Mouse (Mus musculus) neural tube, embryonic 13.5 days (tissue): ENCODE data around the gene Gm9736. TPM values are rescaled to one million over a fixed set of nuclear protein-coding genes. Genes with fewer than 3 reads are reported as not detected.
A peak's percentile ranks its signal among the peaks of the same experiment; 100 is the strongest.
"Not testable (repeated sequence)": the region's sequence is repeated elsewhere in the genome, so short reads cannot be mapped to it uniquely, and the experiment has no call there.

Experiments used
- ATAC-seq: fragments of 200-750 bp; cut with Nextera tagmentation; 2 replicates; pipeline ENCODE4 v1.8.0; 2017; ENCODE audit warnings: low read depth, mild to moderate bottlenecking, moderate TSS enrichment, moderate library complexity
- H3K27ac ChIP-seq: fragments of 300-500 bp; sonication (generic); replicated peaks from 2 replicates; pipeline ENCODE4 v1.5.1; 2015; ENCODE audit warnings: moderate library complexity, mild to moderate bottlenecking, inconsistent platforms
- H3K27me3 ChIP-seq: fragments of 300-500 bp; sonication (generic); 2 replicates; pipeline ENCODE4 v1.6.1; 2015; ENCODE audit warnings: mild to moderate bottlenecking, inconsistent platforms
- H3K36me3 ChIP-seq: fragments of 300-500 bp; sonication (generic); 2 replicates; pipeline ENCODE4 v1.6.1; 2015; ENCODE audit warnings: mild to moderate bottlenecking, inconsistent platforms
- H3K4me1 ChIP-seq: fragments of 300-500 bp; sonication (generic); replicated peaks from 2 replicates; pipeline ENCODE4 v1.6.1; 2015; ENCODE audit warnings: inconsistent platforms
- H3K4me2 ChIP-seq: fragments of 300-500 bp; sonication (generic); 2 replicates; pipeline ENCODE4 v1.6.1; 2015; ENCODE audit warnings: inconsistent platforms, mild to moderate bottlenecking, moderate library complexity
- H3K4me3 ChIP-seq: fragments of 300-500 bp; sonication (generic); 2 replicates; pipeline ENCODE4 v1.5.1; 2015; ENCODE audit warnings: mild to moderate bottlenecking, inconsistent platforms
- H3K9ac ChIP-seq: fragments of 300-500 bp; sonication (generic); 2 replicates; pipeline ENCODE4 v1.6.1; 2015; ENCODE audit warnings: moderate library complexity, mild to moderate bottlenecking, inconsistent platforms
- H3K9me3 ChIP-seq: fragments of 300-500 bp; sonication (generic); 2 replicates; pipeline ENCODE4 v1.6.1; 2016; ENCODE audit warnings: inconsistent platforms
- WGBS: fragments of 180-500 bp; shearing (Covaris S2); methylation state at CpG from one replicate; pipeline ENCODE4 v1.1.7; 2015; 5-methylcytosine and 5-hydroxymethylcytosine counted together
- polyA plus RNA-seq: library from polyadenylated mRNA; unstranded; fragments of >200 nt; fragmentation: Nextera tagmentation; extraction: Ambion mirVana; gene quantifications from 2 replicates; pipeline ENCODE4 v1.2.1, GENCODE M21; 2015

The Gm9736 gene
- not detected in 2 replicates for polyA plus RNA-seq

DNA sequence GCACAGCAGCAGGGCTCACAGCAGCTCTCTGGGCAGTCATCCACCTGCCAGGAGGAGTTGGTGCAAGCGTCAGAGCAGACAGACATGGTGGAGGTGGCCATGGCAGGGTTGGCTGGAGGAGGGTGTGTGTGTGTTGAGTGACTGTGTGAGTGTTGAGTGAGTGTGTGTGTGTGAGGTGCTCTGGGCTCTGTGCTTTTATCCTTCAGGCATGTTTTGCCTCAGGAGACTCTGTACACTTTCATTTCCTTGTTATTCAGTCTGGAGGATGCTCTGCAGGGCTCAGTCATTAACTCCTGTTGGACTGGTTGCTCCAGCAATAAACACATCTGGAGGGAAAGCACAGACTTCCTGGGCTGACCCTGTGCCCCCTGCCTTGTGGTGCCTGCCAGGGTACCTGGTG is at the start of gene Gm9736:
Gene Gm9736 (minus strand): TSS at position 101 of the 400 bp plus-strand sequence.
- not testable (repeated sequence) for H3K36me3 ChIP-seq, H3K9ac ChIP-seq, H3K4me3 ChIP-seq, H3K9me3 ChIP-seq, H3K4me2 ChIP-seq, ATAC-seq, H3K4me1 ChIP-seq, H3K27me3 ChIP-seq, H3K27ac ChIP-seq
- 67% methylated on average over 1 of the region's 1 CpGs for WGBS

GRCm38 (mm10) chr10:77798921-77799508 is 47.9 kb upstream of the Gm9736 start, which contains the start of gene Gm19668:
TSS of gene Gm19668 (minus strand) at chr10:77799133.
- Histone ChIP-seq H3K4me2 (no peak within 1 kb of the TSS), H3K9ac (no peak within 1 kb of the TSS), H3K27me3 (no peaks in the 10 kb centered on the region), H3K4me3 (no peak within 1 kb of the TSS), H3K36me3 (no peaks in the 10 kb centered on the region), H3K9me3 (no peaks in the 10 kb centered on the region), H3K4me1 (peaks cover 8% of the 10 kb centered on the region; the same call in 1 of the 2 replicates), H3K27ac (peak within 1 kb of the TSS; percentile 49; the same call in 1 of the 2 replicates)
- 28% methylated on average over 8 of the region's 8 CpGs for WGBS
- ATAC-seq: no peak

DNA sequence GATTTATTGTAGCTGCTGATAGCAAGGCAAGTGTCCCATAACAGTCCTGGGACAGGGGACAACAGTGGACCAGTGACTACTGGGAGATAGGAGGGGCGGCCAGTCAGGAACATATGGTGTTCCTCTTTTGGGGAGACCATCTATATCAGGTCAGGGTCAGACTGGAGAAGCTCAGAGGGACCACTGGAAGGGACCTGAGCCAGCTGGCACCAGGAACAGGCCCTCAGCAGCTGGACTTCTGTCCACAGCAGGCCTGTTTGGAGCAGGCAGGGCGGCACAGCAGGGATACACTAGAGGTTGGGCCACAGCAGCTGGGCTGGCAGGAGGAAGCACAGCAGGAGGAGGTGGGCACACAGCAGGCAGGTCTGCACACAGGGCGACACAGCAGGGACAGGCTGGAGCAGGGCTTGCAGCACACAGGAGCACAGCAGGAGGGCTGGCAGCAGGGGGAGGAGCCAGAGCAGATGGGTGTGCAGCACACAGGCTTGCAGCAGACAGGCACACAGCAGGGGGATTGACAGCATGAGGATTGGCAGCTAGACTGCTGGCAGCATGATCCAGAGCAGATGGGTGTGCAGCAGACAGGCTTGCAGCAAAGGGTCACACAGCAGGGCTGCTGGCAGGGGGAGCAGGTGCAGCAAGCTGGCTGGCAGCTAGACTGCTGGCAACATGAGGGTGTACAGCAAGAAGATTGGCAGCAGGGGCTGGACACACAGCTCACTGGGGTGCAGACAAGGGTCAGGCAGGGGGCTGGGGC is 47.2 kb upstream of the Gm9736 start:
- 35% methylated on average over 3 of the region's 3 CpGs for WGBS
- peak overlapping the region; percentile 49; the same call in 1 of the 2 replicates for H3K27ac ChIP-seq

GRCm38 (mm10) chr10:77797677-77798076 is 46.5 kb upstream of the Gm9736 start:
- WGBS: 16% methylated on average over 3 of the region's 3 CpGs
- no peak overlapping the region for H3K4me3 ChIP-seq

More for the DNA sequence above, 47.2 kb upstream of the Gm9736 start:
- H3K9me3 ChIP-seq, H3K9ac ChIP-seq, H3K4me1 ChIP-seq, H3K36me3 ChIP-seq, H3K4me2 ChIP-seq, H3K4me3 ChIP-seq, H3K27me3 ChIP-seq: not testable (repeated sequence)
- 0 out of 2 replicates have a peak, but pooled peaks have one; percentile 27 for ATAC-seq

GRCm38 (mm10) chr10:77794976-77795375 is 43.8 kb upstream of the Gm9736 start, which contains the start of gene Gm9639:
TSS of gene Gm9639 (minus strand) at chr10:77795076.
- no peak within 1 kb of the TSS for H3K4me2 ChIP-seq
- H3K9ac ChIP-seq: no peak within 1 kb of the TSS
- ATAC-seq: no peak
- H3K36me3 ChIP-seq: no peaks in the 10 kb centered on the region
- H3K4me1 ChIP-seq: peaks cover 8% of the 10 kb centered on the region; the same call in 1 of the 2 replicates
- no peak within 1 kb of the TSS for H3K4me3 ChIP-seq
- WGBS: 60% methylated on average over 2 of the region's 2 CpGs
- H3K27ac ChIP-seq: no peak within 1 kb of the TSS
- no peaks in the 10 kb centered on the region for H3K27me3 ChIP-seq
- no peaks in the 10 kb centered on the region for H3K9me3 ChIP-seq

More at GRCm38 (mm10) chr10:77797677-77798076, 46.5 kb upstream of the Gm9736 start:
- ATAC-seq: no peak
- no peaks in the 10 kb centered on the region for H3K9me3 ChIP-seq
- H3K4me1 ChIP-seq: peaks cover 8% of the 10 kb centered on the region; the same call in 1 of the 2 replicates
- no peaks in the 10 kb centered on the region for H3K36me3 ChIP-seq
- H3K9ac ChIP-seq: no peak overlapping the region; the same call in 1 of the 2 replicates
- peak overlapping the region; percentile 49; the same call in 1 of the 2 replicates for H3K27ac ChIP-seq
- no peaks in the 10 kb centered on the region for H3K27me3 ChIP-seq
- H3K4me2 ChIP-seq: no peak overlapping the region

- Histone ChIP-seq H3K27me3 (no peaks in the 10 kb centered on the region), H3K9ac (no peak overlapping the region), H3K27ac (no peak overlapping the region), H3K4me1 (no peaks in the 10 kb centered on the region), H3K4me2 (no peak overlapping the region), H3K9me3 (no peaks in the 10 kb centered on the region), H3K4me3 (no peak overlapping the region), H3K36me3 (no peaks in the 10 kb centered on the region)
- WGBS: 84% methylated on average over 2 of the region's 2 CpGs
- no peak for ATAC-seq
These were observed 37.5 kb upstream of the Gm9736 start for GRCm38 (mm10) chr10:77788621-77789020.

- not testable (repeated sequence) for ATAC-seq, H3K4me3 ChIP-seq, H3K9me3 ChIP-seq, H3K27me3 ChIP-seq, H3K27ac ChIP-seq, H3K4me1 ChIP-seq, H3K9ac ChIP-seq, H3K36me3 ChIP-seq, H3K4me2 ChIP-seq
- WGBS: 40% methylated on average over 1 of the region's 1 CpGs
These were observed 36.7 kb upstream of the Gm9736 start, which contains the start of gene Gm7137 for GRCm38 (mm10) chr10:77787876-77788275. TSS of gene Gm7137 (minus strand) at chr10:77788200.

DNA sequence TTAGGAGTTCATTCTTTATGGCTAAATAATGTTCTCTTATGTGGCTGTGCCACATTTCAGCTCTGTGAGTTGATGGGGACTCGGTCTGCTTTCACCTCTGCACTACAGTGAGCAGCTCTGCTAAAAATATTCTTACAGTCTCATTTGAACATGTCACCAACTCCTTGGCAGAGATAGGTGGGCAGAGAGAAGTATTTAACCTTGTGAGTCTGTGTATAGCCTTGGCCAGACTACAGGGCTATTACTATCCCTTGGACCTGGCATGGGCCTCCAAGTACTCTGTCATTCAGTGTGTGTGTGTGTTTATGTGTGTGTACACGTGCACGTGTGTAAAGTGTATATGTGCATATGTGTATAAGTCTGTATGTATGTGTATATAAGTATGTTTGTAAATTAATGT is 32.2 kb upstream of the Gm9736 start:
- not testable (repeated sequence) for H3K9me3 ChIP-seq, H3K27me3 ChIP-seq, H3K4me3 ChIP-seq, H3K36me3 ChIP-seq, ATAC-seq, H3K4me2 ChIP-seq, H3K4me1 ChIP-seq, H3K9ac ChIP-seq, H3K27ac ChIP-seq
- WGBS: 100% methylated on average over 3 of the region's 3 CpGs

DNA sequence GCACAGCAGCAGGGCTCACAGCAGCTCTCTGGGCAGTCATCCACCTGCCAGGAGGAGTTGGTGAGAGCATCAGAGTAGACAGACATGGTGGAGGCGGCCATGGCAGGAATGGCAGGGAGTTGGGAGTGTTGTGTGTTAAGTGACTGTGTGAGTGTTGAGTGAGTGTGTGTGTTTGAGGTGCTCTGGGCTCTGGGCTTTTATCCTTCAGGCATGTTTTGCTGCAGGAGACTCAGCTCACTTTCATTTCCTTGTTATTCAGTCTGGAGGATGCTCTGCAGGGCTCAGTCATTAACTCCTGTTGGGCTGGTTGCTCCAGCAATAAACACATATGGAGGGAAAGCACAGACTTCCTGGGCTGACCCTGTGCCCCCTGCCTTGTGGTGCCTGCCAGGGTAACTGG is 31.3 kb upstream of the Gm9736 start, which contains the start of gene Gm3250:
Gene Gm3250 (minus strand): TSS at position 101 of the 400 bp plus-strand sequence.
- 86% methylated on average over 1 of the region's 1 CpGs for WGBS
- not testable (repeated sequence) for H3K4me1 ChIP-seq, H3K4me2 ChIP-seq, H3K36me3 ChIP-seq, H3K9me3 ChIP-seq, H3K27ac ChIP-seq, H3K9ac ChIP-seq, H3K4me3 ChIP-seq, ATAC-seq, H3K27me3 ChIP-seq

- ATAC-seq, H3K9ac ChIP-seq, H3K36me3 ChIP-seq, H3K4me3 ChIP-seq, H3K4me1 ChIP-seq, H3K4me2 ChIP-seq, H3K27me3 ChIP-seq, H3K27ac ChIP-seq, H3K9me3 ChIP-seq: not testable (repeated sequence)
- 56% methylated on average over 1 of the region's 1 CpGs for WGBS
These were observed 25.7 kb upstream of the Gm9736 start, which contains the start of gene Gm7138 for GRCm38 (mm10) chr10:77776844-77777243. TSS of gene Gm7138 (minus strand) at chr10:77776944.

GRCm38 (mm10) chr10:77772142-77772541 is 21.0 kb upstream of the Gm9736 start:
- H3K36me3 ChIP-seq, H3K9ac ChIP-seq, H3K4me2 ChIP-seq, H3K27me3 ChIP-seq, H3K27ac ChIP-seq, H3K4me3 ChIP-seq, H3K4me1 ChIP-seq, H3K9me3 ChIP-seq, ATAC-seq: not testable (repeated sequence)
- 100% methylated on average over 1 of the region's 3 CpGs for WGBS

- H3K9ac ChIP-seq, H3K4me1 ChIP-seq, H3K27ac ChIP-seq, H3K27me3 ChIP-seq, H3K4me3 ChIP-seq, H3K9me3 ChIP-seq, H3K36me3 ChIP-seq, ATAC-seq, H3K4me2 ChIP-seq: not testable (repeated sequence)
- 71% methylated on average over 1 of the region's 1 CpGs for WGBS
These were observed 20.1 kb upstream of the Gm9736 start, which contains the start of gene Gm3238 for GRCm38 (mm10) chr10:77771225-77771624. TSS of gene Gm3238 (minus strand) at chr10:77771325.
